Mouse (Mus musculus): ENCODE results near the gene Zfp148.
"Not testable (repeated sequence)": the region's sequence is repeated elsewhere in the genome, so short reads cannot be mapped to it uniquely, and the experiment has no call there.

Zfp148 gene

GRCm38 (mm10) chr16:33465242-33465614 is 84.6 kb downstream of the Zfp148 start:
- DNase-seq, result no peak

GRCm38 (mm10) chr16:33467451-33467850 is 86.8 kb downstream of the Zfp148 start:
- no peak for DNase-seq

DNA sequence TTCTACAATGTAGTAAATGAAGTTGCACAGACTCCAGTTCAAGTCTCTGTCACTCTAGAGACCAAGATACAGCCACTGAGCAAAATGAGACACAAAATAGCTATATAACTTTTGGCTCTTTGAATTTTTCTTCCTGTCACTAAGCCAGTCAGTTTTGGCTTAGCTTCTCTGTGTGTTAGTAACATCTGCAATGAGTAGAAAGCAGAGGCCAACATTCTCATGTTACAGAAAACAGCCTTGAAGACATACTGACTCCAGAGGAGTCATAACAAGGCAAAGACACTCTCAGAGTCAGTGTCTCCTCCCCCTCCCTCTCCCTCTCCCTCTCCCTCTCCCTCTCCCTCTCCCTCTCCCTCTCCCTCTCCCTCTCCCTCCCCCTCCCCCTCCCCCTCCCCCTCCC is 89.3 kb downstream of the Zfp148 start:
- DNase-seq, result no peak

- no peak for DNase-seq
Observed at GRCm38 (mm10) chr16:33474381-33474780, 93.7 kb downstream of the Zfp148 start.

- DNase-seq, result no peak
Observed at GRCm38 (mm10) chr16:33479926-33480325, 99.3 kb downstream of the Zfp148 start.

DNA sequence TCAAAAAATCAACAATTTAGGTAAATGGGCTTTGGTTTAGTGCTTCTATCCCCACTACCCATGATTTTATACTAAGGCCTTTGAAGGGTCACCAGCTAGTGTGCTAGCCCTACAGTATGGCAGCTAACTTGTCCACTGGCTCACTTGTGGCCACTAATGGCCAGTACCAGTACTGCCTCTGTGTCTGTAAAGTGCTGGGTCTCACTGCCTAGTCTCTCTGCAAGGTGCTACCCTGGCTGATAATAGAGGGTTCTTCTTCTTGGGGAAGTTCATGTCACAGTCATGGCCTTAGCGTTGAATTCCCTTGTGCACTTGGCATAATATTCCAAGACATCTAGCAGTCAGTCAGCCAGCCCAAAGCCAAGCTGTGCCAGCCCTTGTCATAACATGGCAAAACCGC is 100.5 kb downstream of the Zfp148 start:
- peak; percentile 10 for DNase-seq

- DNase-seq, result no peak
Observed at GRCm38 (mm10) chr16:33482309-33482708, 101.7 kb downstream of the Zfp148 start.

DNA sequence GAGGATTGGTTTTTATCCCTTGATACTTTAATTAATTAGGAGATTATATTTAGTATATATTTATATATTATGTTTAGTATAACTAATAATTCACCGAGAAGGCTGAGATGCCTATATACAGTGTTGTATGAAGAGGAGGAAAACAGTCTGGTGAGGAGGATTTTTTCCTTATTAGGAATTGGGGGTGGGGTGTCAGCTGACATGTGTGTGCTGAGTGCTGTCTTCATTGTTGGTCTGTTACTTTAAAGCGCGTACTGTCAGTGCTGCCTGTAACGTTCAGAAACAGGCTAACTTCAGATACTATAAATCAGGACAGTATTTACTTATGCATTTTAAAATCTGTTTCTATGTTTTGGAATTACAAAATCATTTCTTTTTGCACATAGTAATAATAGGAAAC is 107.1 kb downstream of the Zfp148 start:
- no peak for DNase-seq

DNA sequence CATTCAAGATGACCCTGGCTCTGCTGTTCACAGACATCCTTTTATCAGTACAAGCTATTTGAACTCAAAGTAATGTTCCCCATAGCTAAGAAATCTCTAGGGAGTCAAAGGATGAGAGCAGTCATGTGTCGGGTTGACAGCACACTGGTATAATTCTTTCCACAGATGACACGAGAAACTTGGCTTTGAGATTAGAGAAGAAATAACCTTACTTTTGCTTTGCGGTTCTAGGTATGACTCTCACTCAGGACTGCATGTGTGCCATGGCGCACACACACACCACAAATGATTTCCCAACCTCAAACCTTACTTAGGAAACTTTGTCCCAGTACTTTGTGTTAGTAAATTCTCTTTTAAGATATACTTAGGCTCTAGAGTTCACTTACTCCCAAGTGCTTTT is 113.7 kb downstream of the Zfp148 start:
- no peak for DNase-seq

DNA sequence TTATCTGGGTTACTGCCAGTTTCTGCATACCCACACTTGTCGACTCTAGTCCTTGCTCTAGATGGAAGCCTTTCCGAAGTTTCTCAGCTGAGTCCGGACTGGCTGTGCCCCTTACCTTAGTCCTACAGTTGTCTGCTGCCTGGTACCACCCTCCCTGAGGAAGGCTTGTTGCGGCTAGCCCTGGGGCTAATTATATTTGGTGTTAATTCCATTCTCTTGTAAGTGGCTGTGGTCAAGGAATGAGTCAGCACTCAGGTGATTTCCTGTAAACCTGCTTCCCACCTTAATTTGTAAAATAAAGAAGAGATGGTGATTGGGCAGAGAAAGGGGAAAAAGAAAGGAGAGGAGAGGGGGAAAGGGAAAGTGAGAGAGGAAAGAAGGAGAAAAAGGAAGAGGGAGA is 127.4 kb downstream of the Zfp148 start:
- no peak for DNase-seq

- not testable (repeated sequence) for DNase-seq
Observed at GRCm38 (mm10) chr16:33509231-33509630, 128.6 kb downstream of the Zfp148 start.

DNA sequence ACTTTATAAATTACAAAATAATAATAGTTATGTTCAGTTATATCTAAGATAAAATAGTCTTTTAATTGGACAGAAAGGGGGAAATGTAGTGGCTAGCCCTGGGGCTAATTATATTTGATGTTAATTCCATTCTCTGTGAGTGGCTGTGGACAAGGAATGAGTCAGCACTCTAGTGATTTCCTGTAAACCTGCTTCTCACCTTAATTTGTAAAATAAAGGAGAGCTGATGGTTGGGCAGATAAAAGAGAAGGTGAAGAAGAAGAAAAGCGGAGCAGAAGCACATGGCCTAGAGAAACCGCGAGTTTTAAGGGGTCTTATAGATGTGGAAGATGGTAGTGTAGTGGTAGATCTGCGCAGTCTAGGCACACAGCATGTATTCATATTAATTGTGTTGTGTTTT is 130.2 kb downstream of the Zfp148 start:
- DNase-seq, result not testable (repeated sequence)

- DNase-seq, result no peak
Observed at GRCm38 (mm10) chr16:33512555-33512954, 131.9 kb downstream of the Zfp148 start.

DNA sequence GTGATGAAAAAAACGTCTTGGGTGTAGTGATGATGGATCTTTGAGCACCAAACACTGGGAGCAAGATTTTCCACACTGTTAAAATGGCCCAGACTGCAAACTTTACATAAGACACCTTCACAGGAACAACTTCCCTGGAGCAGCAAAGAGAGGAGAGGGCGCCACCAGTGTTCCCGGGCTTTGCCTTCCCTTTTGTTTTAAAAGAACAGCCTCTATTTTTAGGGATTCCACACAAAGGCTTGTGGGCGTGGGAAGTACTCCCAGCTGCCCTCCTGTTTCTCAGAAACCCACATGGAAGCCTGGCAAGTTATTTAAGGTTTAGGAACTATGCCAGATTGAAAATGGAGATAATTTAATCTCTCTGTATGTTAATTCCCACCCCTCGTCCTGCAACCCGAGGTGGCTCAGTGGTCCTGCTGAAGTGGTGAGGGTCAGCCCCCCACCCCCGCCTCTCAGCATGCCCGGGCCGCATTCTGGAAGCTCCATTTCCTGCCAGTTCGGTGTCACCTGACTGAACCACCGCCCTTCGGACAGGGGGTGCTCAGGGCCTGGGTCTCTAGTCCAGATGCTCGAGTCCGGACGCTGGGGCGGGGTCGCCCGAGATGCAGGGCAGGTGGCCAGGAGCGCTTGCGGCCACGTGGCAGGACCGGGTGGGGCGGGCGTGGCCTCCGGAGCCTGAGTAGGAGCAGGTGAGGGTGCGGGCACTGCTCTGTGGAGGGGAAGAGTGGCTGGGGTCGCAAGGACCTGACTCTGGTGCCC is 136.3 kb downstream of the Zfp148 start, which contains the start of gene Slc12a8:
Slc12a8 (plus strand) TSS at position 522 of the 759 bp plus-strand sequence.
- peak; percentile 16 for DNase-seq

DNA sequence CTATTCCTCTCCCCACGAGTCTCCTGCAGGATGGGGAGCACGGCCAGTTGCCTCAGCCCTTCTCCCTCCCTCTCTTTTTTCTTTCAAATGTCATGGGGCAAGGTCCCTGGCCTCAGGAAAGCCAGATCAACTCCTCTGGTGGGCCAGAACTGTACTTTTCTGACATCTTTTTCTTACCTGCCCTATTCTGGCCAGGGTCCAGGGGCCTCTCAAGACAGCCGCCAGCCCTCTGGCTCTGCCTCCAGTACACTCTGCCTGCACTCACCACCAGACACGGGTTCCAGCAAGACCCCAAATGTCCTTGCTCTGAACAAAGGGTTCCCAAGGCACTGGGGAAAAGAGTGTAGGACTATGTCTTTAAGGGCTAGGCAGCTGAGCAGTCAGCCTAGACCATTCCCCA is 137.0 kb downstream of the Zfp148 start:
- no peak for DNase-seq

GRCm38 (mm10) chr16:33518236-33518635 is 137.6 kb downstream of the Zfp148 start:
- no peak for DNase-seq

- DNase-seq, result no peak
Observed at GRCm38 (mm10) chr16:33519916-33520568, 139.4 kb downstream of the Zfp148 start.

DNA sequence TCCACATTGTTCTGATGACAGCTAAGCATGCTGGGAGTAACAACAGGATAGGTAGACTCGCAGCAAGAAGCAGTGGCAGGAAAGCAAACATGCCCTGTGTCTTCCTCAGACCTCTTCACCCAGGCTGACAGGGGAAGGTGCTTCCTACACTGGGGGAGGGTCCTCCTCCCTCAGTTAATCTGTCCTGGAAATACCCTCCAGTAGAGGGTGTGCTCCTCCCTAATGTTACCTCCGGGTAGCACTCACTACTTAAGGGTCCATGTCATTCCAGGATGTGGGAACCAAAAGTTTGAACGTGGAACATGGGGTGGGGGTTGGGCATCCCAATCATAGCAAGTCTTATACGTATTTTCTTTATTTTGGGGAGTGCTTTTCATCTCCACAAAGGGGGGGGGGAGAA is 141.9 kb downstream of the Zfp148 start:
- DNase-seq, result no peak

- DNase-seq, result no peak
Observed at GRCm38 (mm10) chr16:33523571-33523970, 142.9 kb downstream of the Zfp148 start.

GRCm38 (mm10) chr16:33529502-33530454 is 149.1 kb downstream of the Zfp148 start:
- DNase-seq, result no peak

GRCm38 (mm10) chr16:33531184-33531583 is 150.5 kb downstream of the Zfp148 start:
- DNase-seq, result no peak

DNA sequence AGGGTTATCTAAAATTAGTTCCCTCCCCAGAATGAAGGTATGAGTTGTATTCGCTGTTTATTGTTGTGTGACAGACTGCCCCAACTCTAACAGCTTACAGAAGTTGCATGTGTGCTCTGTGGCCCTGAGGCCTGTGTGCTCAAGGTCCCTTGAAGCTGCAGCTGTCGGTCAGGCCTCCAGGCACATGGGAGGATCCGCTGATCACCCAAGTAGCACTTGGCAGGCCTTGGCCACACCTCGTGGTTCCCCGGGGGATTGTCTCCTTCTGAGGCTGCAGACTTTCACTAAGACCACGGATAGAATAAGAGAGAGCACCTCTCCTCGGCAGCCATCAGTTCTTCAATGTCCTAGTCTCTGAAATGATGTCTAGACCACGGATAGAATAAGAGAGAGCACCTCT is 155.8 kb downstream of the Zfp148 start:
- DNase-seq, result no peak

GRCm38 (mm10) chr16:33537499-33538225 is 157.0 kb downstream of the Zfp148 start:
- no peak for DNase-seq

Data from liver (tissue).